Mouse (Mus musculus) midbrain, embryonic 10.5 days (tissue): ENCODE measurements around the gene Nlgn2. TPM values are rescaled to one million over a fixed set of nuclear protein-coding genes. Genes with fewer than 3 reads are reported as not detected.

ENCODE experiments used
- DNase-seq: peaks from one replicate; pipeline ENCODE4 v3.0.0-alpha.2; 2017; ENCODE audit warnings: low spot score
- H3K27ac ChIP-seq: fragments of 300-500 bp; sonication (generic); replicated peaks from 2 replicates; pipeline ENCODE4 v1.5.1; 2016; ENCODE audit warnings: mild to moderate bottlenecking
- H3K27me3 ChIP-seq: fragments of 300-500 bp; sonication (generic); 2 replicates; pipeline ENCODE4 v1.6.1; 2016; ENCODE audit warnings: low read depth, mild to moderate bottlenecking; ENCODE audit not compliant: poor library complexity, severe bottlenecking
- H3K36me3 ChIP-seq: fragments of 300-500 bp; sonication (generic); 2 replicates; pipeline ENCODE4 v1.6.1; 2016; ENCODE audit warnings: mild to moderate bottlenecking, moderate library complexity
- H3K4me1 ChIP-seq: fragments of 300-500 bp; sonication (generic); 2 replicates; pipeline ENCODE4 v1.6.1; 2016
- H3K4me3 ChIP-seq: fragments of 300-500 bp; sonication (generic); 2 replicates; pipeline ENCODE4 v1.5.1; 2016; ENCODE audit warnings: mild to moderate bottlenecking, moderate library complexity
- H3K9me3 ChIP-seq: fragments of 300-500 bp; sonication (generic); replicated peaks from 2 replicates; pipeline ENCODE4 v1.6.1; 2016; ENCODE audit warnings: mild to moderate bottlenecking
- WGBS: fragments of 180-500 bp; shearing (Covaris S2); methylation state at CpG from one replicate; pipeline ENCODE4 v1.1.7; 2016; 5-methylcytosine and 5-hydroxymethylcytosine counted together
- polyA plus RNA-seq: library from polyadenylated mRNA; unstranded; fragments of >200 nt; fragmentation: Nextera tagmentation; extraction: Ambion mirVana; gene quantifications from 2 replicates; pipeline ENCODE4 v1.2.1, GENCODE M21; 2016

Gene Nlgn2
- polyA plus RNA-seq, 1 experiment from 2014 or later, result 6.1 TPM

DNA sequence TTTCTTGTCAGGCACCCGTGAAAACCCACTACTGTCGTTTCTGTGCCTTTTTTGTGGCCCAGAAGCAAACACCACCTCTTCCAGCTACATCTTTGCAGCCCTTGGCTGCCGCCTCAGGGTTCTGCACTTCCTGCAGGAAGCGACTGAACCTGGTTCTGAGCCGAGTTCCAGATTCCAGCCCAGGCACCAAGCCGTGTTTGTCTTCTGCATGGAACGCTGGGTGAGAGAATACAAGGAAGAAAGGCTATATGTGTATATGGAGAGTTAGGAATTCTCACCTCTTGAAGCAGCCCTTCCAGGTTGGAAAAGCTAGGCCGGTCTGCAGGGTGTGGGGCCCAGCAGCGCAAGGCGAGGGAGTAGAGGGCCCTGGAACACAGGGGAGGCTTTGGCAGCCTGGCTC, 17.1 kb upstream of the Nlgn2 start:
- Histone ChIP-seq H3K27me3 (peaks cover 38% of the 10 kb centered on the region), H3K4me1 (peaks cover 30% of the 10 kb centered on the region), H3K27ac (0 out of 2 replicates have a peak overlapping the region, but pooled peaks have one; percentile 33), H3K9me3 (no peaks in the 10 kb centered on the region), H3K4me3 (no peak overlapping the region), H3K36me3 (peaks cover 28% of the 10 kb centered on the region)
- DNase-seq, result no peak
- WGBS, result 89% methylated on average over 10 of the region's 10 CpGs

DNA sequence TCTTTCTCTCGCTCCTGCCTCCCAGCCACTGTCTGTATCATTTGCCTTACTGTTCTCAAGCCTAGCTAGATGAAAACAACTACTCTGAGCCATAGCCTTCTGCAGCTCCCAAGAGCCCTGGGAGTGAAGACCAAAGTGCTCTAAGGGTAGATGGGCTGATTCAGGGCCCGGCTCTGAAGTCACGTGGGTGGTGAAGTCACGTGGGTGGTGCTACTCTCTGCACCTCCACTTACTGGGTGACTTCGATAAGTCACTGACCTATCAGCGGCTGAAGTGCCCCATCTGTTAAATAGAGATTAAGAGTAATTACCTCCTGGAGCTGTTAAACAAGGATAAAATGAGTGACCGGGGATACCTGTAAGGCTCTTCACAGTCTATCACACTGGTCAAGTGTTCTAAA, 16.4 kb upstream of the Nlgn2 start:
- peak overlapping the region; percentile 14; the same call in 1 of the 2 replicates for H3K27ac ChIP-seq
- H3K4me1 ChIP-seq, result peaks cover 33% of the 10 kb centered on the region
- peaks cover 35% of the 10 kb centered on the region for H3K36me3 ChIP-seq
- no peaks in the 10 kb centered on the region for H3K9me3 ChIP-seq
- no peak overlapping the region for H3K4me3 ChIP-seq
- DNase-seq, result no peak
- WGBS, result 80% methylated on average over 7 of the region's 7 CpGs
- H3K27me3 ChIP-seq, result peaks cover 31% of the 10 kb centered on the region

DNA sequence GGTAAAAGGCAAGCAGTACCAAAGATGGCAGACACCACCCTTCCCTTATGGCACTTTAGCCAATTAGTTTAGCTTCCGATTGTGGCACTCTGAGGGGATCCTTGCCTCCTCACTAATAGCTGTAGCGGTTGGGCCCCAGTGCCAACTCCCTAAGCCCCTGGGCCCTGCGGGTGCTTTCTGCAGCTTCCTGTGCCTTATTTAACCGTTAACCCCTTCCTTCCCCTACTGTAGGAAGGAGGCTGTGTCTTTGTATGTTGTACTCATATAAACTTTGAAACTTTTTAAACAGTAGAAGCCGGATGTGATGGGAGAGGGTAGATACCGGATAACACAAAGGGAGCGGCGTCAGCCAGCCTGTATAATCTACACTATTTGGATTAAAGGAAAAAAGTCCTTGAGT, 13.2 kb upstream of the Nlgn2 start:
- Histone ChIP-seq H3K27me3 (peaks cover 3% of the 10 kb centered on the region; the same call in 1 of the 2 replicates), H3K4me1 (peaks cover 52% of the 10 kb centered on the region), H3K9me3 (no peaks in the 10 kb centered on the region), H3K36me3 (peaks cover 50% of the 10 kb centered on the region), H3K27ac (no peak overlapping the region), H3K4me3 (no peak overlapping the region)
- DNase-seq, result no peak
- WGBS, result 85% methylated on average over 8 of the region's 8 CpGs

DNA sequence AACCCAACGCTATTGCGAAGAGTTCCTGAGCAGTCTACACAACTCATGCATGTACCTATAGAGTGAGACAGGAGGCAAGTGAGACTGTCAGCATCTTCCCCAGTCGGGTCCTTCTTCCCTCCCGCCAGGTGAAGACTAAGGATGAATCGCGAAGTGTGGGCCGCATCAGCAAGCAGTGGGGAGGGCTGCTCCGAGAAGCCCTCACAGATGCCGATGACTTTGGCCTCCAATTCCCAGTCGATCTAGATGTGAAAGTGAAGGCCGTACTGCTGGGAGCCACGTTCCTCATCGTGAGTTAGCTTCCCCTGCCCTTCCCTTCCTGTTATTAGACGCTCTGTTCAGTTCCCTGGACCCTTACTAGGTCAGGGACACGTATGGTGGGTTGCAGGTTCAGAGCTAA, 12.3 kb upstream of the Nlgn2 start:
- Histone ChIP-seq H3K9me3 (no peaks in the 10 kb centered on the region), H3K4me1 (peaks cover 51% of the 10 kb centered on the region), H3K27ac (no peak overlapping the region), H3K36me3 (peaks cover 50% of the 10 kb centered on the region), H3K27me3 (no peaks in the 10 kb centered on the region), H3K4me3 (no peak overlapping the region)
- 96% methylated on average over 15 of the region's 15 CpGs for WGBS
- no peak for DNase-seq

GRCm38 (mm10) chr11:69849128-69849527, 11.5 kb upstream of the Nlgn2 start:
- Histone ChIP-seq H3K27me3 (no peaks in the 10 kb centered on the region), H3K9me3 (no peaks in the 10 kb centered on the region), H3K4me3 (no peak overlapping the region), H3K36me3 (peaks cover 50% of the 10 kb centered on the region), H3K27ac (no peak overlapping the region), H3K4me1 (peaks cover 48% of the 10 kb centered on the region)
- DNase-seq, result no peak
- 91% methylated on average over 9 of the region's 9 CpGs for WGBS

- H3K36me3 ChIP-seq, result peaks cover 50% of the 10 kb centered on the region
- DNase-seq, result no peak
- peaks cover 44% of the 10 kb centered on the region for H3K4me1 ChIP-seq
- peak overlapping the region; percentile 98 for H3K27ac ChIP-seq
- peak overlapping the region; percentile 79 for H3K4me3 ChIP-seq
- no peaks in the 10 kb centered on the region for H3K27me3 ChIP-seq
- H3K9me3 ChIP-seq, result no peaks in the 10 kb centered on the region
- 92% methylated on average over 6 of the region's 6 CpGs for WGBS
Measured at GRCm38 (mm10) chr11:69848021-69848420, 10.4 kb upstream of the Nlgn2 start.

GRCm38 (mm10) chr11:69846738-69847688, 9.4 kb upstream of the Nlgn2 start:
- Histone ChIP-seq H3K4me3 (peak overlapping the region; percentile 79), H3K4me1 (peaks cover 42% of the 10 kb centered on the region), H3K27me3 (no peaks in the 10 kb centered on the region), H3K9me3 (no peaks in the 10 kb centered on the region), H3K36me3 (peaks cover 45% of the 10 kb centered on the region), H3K27ac (peak overlapping the region; percentile 98)
- WGBS, result 13% methylated on average over 37 of the region's 37 CpGs
- DNase-seq, result no peak

GRCm38 (mm10) chr11:69846198-69846680, 8.7 kb upstream of the Nlgn2 start, which contains the start of gene Plscr3:
Gene Plscr3, plus strand, starts transcription at chr11:69846376.
- peaks cover 39% of the 10 kb centered on the region for H3K4me1 ChIP-seq
- H3K27me3 ChIP-seq, result no peaks in the 10 kb centered on the region
- H3K27ac ChIP-seq, result peak within 1 kb of the TSS; percentile 98
- H3K9me3 ChIP-seq, result no peaks in the 10 kb centered on the region
- peak; percentile 96 for DNase-seq
- H3K4me3 ChIP-seq, result peak within 1 kb of the TSS; percentile 79
- peaks cover 37% of the 10 kb centered on the region for H3K36me3 ChIP-seq
- under 1% methylated on average over 37 of the region's 38 CpGs for WGBS

DNA sequence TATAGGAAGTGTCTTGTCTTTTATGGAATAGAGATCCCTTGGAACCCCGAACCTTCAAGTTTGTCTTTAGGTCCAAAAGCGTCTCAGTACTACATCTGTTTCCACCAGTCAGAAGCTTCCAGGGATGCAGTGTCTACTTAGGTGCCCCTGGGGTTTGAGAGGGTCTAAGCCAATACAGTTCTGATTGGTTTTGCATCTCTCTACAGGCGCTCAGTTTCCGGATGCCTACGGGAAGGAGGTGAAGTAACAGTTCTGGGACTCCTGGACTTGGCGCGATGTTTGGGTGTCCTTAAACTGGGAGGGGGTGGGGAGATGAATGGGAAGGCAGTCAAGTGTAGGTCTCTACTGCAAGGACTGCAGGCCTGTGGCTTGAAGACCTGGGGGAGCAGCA, 1.1 kb upstream of the Nlgn2 start:
- peaks cover 29% of the 10 kb centered on the region for H3K27me3 ChIP-seq
- 5% methylated on average over 7 of the region's 7 CpGs for WGBS
- peaks cover 57% of the 10 kb centered on the region for H3K4me1 ChIP-seq
- peak overlapping the region; percentile 93 for H3K27ac ChIP-seq
- peaks cover 3% of the 10 kb centered on the region for H3K36me3 ChIP-seq
- peak overlapping the region; percentile 86 for H3K4me3 ChIP-seq
- DNase-seq, result no peak
- no peaks in the 10 kb centered on the region for H3K9me3 ChIP-seq

- Histone ChIP-seq H3K36me3 (peaks cover 9% of the 10 kb centered on the region), H3K27me3 (peaks cover 35% of the 10 kb centered on the region), H3K27ac (peak within 1 kb of the TSS; percentile 93), H3K4me1 (peaks cover 60% of the 10 kb centered on the region), H3K9me3 (no peaks in the 10 kb centered on the region), H3K4me3 (peak within 1 kb of the TSS; percentile 86)
- DNase-seq, result peak; percentile 97
- WGBS, result under 1% methylated on average over 34 of the region's 34 CpGs
Measured at GRCm38 (mm10) chr11:69837952-69838713, 549 bp upstream of the Nlgn2 start, which contains the start of gene Tmem256. Gene Tmem256, plus strand, starts transcription at chr11:69838514.

GRCm38 (mm10) chr11:69836703-69837576, 644 bp downstream of the Nlgn2 start:
- peaks cover 65% of the 10 kb centered on the region for H3K4me1 ChIP-seq
- H3K27ac ChIP-seq, result peak overlapping the region; percentile 93
- peaks cover 21% of the 10 kb centered on the region for H3K36me3 ChIP-seq
- H3K9me3 ChIP-seq, result no peaks in the 10 kb centered on the region
- H3K27me3 ChIP-seq, result peaks cover 44% of the 10 kb centered on the region
- WGBS, result 1% methylated on average over 52 of the region's 52 CpGs
- peak overlapping the region; percentile 86 for H3K4me3 ChIP-seq
- peak; percentile 59 for DNase-seq

DNA sequence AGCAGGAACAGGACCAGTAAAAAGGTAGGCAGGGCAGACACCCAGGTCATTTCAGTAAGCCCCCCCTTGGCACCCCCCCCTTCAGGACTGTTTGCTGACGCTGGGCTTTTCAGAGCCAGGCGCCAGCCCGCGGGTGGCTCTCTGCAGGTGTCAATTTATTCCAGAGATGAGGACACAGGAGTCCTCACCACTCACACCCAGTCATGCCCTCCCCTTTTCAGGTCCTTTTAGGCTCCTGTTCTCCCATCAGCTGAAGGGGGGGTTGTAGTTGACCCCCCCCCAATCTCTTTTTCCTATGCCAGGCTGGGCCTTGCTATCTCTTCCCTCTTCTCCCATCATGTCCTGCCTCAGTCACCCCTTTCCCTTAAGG, 1.6 kb downstream of the Nlgn2 start:
- 0% methylated on average over 4 of the region's 4 CpGs for WGBS
- peak overlapping the region; percentile 86 for H3K4me3 ChIP-seq
- H3K4me1 ChIP-seq, result peaks cover 73% of the 10 kb centered on the region
- peaks cover 44% of the 10 kb centered on the region for H3K27me3 ChIP-seq
- H3K36me3 ChIP-seq, result peaks cover 30% of the 10 kb centered on the region
- no peaks in the 10 kb centered on the region for H3K9me3 ChIP-seq
- peak; percentile 46 for DNase-seq
- peak overlapping the region; percentile 93 for H3K27ac ChIP-seq
